Comparison of ENCODE assay signal across 12 mouse cellular contexts in the genomic region with DNA sequence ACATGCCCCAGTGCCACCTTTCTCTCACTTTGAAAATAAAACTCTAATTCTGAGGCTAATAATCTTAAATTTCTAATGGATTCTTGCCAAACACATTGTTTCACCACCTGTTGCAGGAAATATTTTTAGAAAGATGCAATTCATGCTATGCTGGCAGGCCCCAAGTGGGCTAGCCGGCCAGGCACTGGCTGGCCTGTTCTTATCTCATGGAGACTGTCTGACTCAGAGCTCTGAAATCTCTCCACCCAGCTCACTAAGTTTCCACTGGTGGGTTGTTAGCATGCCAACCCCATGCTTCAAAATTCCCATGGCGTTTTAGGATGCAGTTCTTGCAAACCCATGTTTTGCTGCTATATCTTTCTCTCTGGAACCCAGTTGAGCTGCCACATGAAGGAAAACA.
DNase-seq lines count a peak whose midpoint lies in the region.
"Had no signal": no experiment of that assay in that cellular context is flagged by ENCODE, and none has a peak within 500 bp of the region (broad histone marks: within the 10 kb centered on the region; RNA-seq: fewer than 3 reads in every experiment).

No protein-coding gene starts in this region.

- intact Hi-C loops in heart, postnatal 36 days (cut with DNase I): no loop called here
- intact Hi-C loops in left cerebral cortex, postnatal 10 days (cut with DNase I): no loop called here

- DNase-seq in 3T3-L1 (ENCODE audit: low read depth, low spot score): peak; percentile 83
- DNase-seq in Muller cell, postnatal 12 days (ENCODE audit: inconsistent ontology term): peak; percentile 55
- peak; percentile 52 to 61 for DNase-seq in heart, adult 9 months (ENCODE audit: low spot score in 2 of 2)
- DNase-seq in heart, postnatal 36 days: peak; percentile 35 to 48
- DNase-seq in natural killer cell, adult 2 months (ENCODE audit: low spot score in 2 of 2): no peak
- no peak for DNase-seq in cerebellum, adult 11 months
- DNase-seq in embryo, embryonic 9.5 days (ENCODE audit: extremely low spot score): no peak
- no peak for DNase-seq in left cerebral cortex, postnatal 10 days (ENCODE audit: extremely low spot score in 1 of 2, low spot score in 2 of 2)
- DNase-seq: cerebellum, postnatal 25 days; kidney, postnatal 4 days; right cerebral cortex, adult 18-20 months; thymus, adult 2 months had no signal

Comparison
In these comparisons a context has a peak if more than half of its experiments do, and no peak if none do; other contexts are left out.
1. DNase-seq: peak in 3T3-L1 (single experiment), Muller cell, postnatal 12 days (single experiment), heart, adult 9 months (2 of 2) and heart, postnatal 36 days (2 of 2); none in natural killer cell, adult 2 months (0 of 2), cerebellum, adult 11 months (single experiment), embryo, embryonic 9.5 days (single experiment) and left cerebral cortex, postnatal 10 days (0 of 2).